Mouse (Mus musculus) cerebellum, adult 2 months (tissue): ENCODE measurements around the gene Ctdspl.

ENCODE experiments used
- CTCF ChIP-seq: fragments of 200-500 bp; IDR thresholded peaks from 2 replicates; pipeline ENCODE4 v1.5.1; 2011; ENCODE audit warnings: low read depth, mild to moderate bottlenecking, control low read depth, low read length, moderate library complexity, borderline replicate concordance; ENCODE audit not compliant: insufficient read depth
- POLR2A ChIP-seq: fragments of 200-500 bp; IDR thresholded peaks from 2 replicates; pipeline ENCODE4 v1.6.1; 2011; ENCODE audit warnings: low read length, control low read depth, borderline replicate concordance; ENCODE audit not compliant: insufficient read depth

DNA sequence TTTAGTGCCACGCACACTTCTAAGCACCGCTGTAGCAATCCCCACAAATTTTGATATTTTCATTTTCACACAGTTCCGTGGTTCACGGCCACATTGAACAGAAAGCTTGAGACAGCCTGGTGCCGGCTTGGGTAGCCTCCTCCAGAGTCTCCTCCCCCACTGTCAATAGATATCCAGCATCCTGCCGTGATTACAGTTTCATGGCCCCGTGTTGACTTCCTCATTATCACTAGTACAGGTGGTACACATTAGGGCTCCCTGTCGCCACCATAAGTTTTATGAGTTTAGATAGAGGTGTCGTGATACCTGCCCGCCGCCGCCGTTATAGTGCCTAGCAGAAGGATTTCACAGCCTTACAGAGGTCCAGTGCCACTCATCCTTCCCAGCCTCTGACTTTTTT is 8.8 kb downstream of the Ctdspl start:
- TF ChIP-seq POLR2A (no peak), CTCF (no peak)
